Mouse (Mus musculus) liver, postnatal 0 days (tissue): ENCODE measurements at regions not wholly inside any gene's neighbourhood (a gene's known extent, or its start where the extent isn't known, plus 50 kb on each side); places are given as distances from the start of the nearest gene placed in this dataset.

Experiments used
- CTCF ChIP-seq: sonication (generic); IDR thresholded peaks from 2 replicates; pipeline ENCODE4 v1.5.1; 2016; ENCODE audit warnings: antibody characterized with exemption, low read depth
- EP300 ChIP-seq: IDR thresholded peaks from 2 replicates; pipeline ENCODE4 v1.6.1; 2016; ENCODE audit warnings: antibody characterized with exemption, low read depth, mild to moderate bottlenecking

DNA sequence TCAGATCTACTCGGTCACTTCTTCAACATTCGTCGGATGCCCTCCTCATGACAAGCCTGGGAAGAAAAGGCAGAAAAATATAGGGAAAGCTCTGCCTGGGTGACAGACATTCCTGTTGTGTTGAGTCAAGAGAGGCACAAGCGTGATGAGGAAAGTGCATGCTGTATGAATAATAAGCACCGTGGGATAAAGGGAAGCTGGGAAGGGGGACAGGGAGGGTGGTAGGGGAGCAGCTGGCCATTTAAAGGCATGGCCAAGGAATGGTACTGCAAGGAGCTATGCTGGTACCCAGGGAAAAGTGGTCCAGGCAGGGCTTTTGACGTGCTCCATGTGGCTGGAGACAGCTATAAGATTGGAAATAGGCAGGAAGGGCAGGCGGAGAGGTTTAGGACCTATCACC lies 300.9 kb upstream of the Noct start:
- TF ChIP-seq CTCF (no peak), EP300 (no peak)
